Mouse (Mus musculus): Measurements from ENCODE around the gene Ube2v1.

Ube2v1 gene

DNA sequence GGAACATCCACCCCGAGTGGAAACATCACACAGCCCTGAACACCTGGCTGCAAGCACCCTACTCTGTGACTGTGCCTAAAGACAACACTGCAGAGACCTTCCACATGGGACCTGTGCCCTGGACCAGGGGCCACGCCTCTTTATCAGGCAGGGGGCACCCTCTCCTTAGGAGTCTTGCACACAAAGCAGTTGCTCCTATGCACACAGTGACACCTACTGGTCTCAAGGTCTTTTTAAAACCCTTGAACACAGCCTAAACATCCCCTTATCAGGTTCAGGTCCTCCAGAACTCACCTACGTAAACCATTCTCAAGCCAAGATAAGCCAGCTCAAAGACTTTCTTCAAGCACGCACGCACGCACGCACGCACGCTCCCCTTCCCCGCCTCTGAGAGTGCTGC is 20.6 kb downstream of the Ube2v1 start:
- POLR2A ChIA-PET, result interaction anchor here in 3 of 4 experiments (0.6 to 7.9 kb wide), 6 partner anchors 15 to 384 kb away, joined by 3 to 76 read pairs (median 3); no protein-coding TSS in a partner anchor
- CTCF ChIA-PET, result interaction anchor here in 2 of 4 experiments (1.1 to 2.0 kb wide), 2 partner anchors 70 to 79 kb away, joined by 4 to 6 read pairs; no protein-coding TSS in a partner anchor

DNA sequence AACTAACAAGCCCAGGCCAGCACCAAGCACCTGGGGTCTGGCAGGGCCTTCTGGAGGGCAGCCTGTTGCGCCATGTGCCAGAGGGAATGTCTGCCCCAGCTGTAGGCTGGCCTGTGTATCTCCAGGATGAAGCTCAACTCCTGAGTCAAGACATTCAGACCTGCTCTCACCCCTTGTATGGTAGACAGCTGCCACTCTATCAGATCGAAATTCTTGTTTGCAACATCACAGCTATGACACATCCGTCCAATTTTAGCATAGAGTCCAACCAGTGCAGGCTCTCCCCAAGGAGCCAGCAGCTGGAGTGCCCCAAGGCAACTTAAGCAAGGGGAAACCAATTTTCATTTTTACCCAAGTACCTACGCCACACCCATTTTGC is 25.2 kb downstream of the Ube2v1 start:
- ChIA-PET POLR2A (interaction anchor here in 3 of 4 experiments (1.0 to 6.1 kb wide), 11 partner anchors 11 to 87 kb away, joined by 3 to 74 read pairs (median 5); partner anchors contain the start of gene Snai1 (in 3 of the 3)), CTCF (interaction anchor here (0.6 to 8.9 kb wide), 11 partner anchors 10 to 87 kb away, joined by 3 to 244 read pairs (median 10); partner anchors contain the start of gene Snai1 (in 3 of the 4))

DNA sequence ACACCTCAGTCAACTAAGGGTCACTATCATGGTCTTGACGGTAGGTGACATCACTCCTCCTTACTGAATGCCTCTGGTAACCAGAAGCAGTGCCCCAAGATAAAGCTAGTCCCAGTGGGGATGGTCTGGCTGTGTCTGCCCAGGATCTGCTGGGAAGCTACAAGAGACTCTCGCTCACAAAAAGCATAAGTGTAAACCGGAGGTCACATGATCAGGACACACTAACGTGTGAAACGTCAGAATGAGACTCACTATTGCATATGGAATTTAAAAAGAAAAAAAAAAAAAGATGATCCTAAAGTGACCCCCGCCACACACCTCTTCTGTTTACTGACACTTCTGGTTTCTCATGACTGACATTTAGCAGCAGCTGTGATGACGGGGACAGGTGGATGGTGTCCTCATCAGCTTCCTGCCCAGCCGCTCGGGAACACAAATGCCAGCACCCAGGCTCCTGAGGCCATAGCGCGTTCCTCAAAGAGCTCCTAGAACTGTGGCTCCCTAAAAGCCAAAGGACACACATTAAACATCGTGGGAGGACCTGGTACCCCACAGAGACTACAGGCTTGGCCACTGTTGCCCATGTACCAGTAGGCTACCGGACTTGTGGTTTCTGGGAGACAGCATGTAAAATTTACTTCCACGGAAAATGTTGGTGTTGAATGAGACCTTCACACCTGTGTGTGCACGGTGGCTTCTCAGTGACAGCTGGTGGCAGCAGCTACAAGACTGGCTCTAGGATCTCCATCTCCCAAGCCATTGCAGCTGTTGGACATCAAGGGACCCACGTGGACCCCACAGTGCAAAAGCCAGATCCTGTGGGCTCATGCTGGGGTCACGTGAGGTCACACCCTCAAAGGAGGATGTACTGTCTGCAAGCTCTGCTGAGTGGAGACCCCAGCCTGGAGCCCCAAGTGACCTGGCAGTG is 25.8 kb downstream of the Ube2v1 start:
- ChIA-PET POLR2A (interaction anchor here (0.6 to 6.1 kb wide), 39 partner anchors 9 to 534 kb away, joined by 3 to 74 read pairs (median 4); partner anchors contain the start of genes Snai1 (in 4 of the 4), B4galt5 (in 1 of the 4) and Slc9a8 (in 1 of the 4)), CTCF (interaction anchor here (0.5 to 8.9 kb wide), 88 partner anchors 8 to 534 kb away, joined by 3 to 244 read pairs (median 4); partner anchors contain the start of genes Snai1 (in 4 of the 4), Pard6b (in 1 of the 4), Rnf114 (in 1 of the 4) and Slc9a8 (in 1 of the 4))

- POLR2A ChIA-PET, result interaction anchor here (0.5 to 6.1 kb wide), 41 partner anchors 10 to 533 kb away, joined by 3 to 74 read pairs (median 4); partner anchors contain the start of genes Snai1 (in 4 of the 4), B4galt5 (in 1 of the 4) and Slc9a8 (in 1 of the 4)
- CTCF ChIA-PET, result interaction anchor here (0.5 to 8.9 kb wide), 88 partner anchors 9 to 533 kb away, joined by 3 to 244 read pairs (median 4); partner anchors contain the start of genes Snai1 (in 4 of the 4), Pard6b (in 1 of the 4), Rnf114 (in 1 of the 4) and Slc9a8 (in 1 of the 4)
Observed at GRCm38 (mm10) chr2:167605178-167605794, 26.6 kb downstream of the Ube2v1 start.

- POLR2A ChIA-PET, result interaction anchor here (0.6 to 6.1 kb wide), 10 partner anchors 22 to 71 kb away, joined by 3 to 74 read pairs (median 4); partner anchors contain the start of gene Snai1 (in 4 of the 4)
- CTCF ChIA-PET, result interaction anchor here (0.7 to 8.9 kb wide), 15 partner anchors 9 to 302 kb away, joined by 3 to 244 read pairs (median 4); partner anchors contain the start of gene Snai1 (in 4 of the 4)
Observed at GRCm38 (mm10) chr2:167602978-167603377, 28.9 kb downstream of the Ube2v1 start.

DNA sequence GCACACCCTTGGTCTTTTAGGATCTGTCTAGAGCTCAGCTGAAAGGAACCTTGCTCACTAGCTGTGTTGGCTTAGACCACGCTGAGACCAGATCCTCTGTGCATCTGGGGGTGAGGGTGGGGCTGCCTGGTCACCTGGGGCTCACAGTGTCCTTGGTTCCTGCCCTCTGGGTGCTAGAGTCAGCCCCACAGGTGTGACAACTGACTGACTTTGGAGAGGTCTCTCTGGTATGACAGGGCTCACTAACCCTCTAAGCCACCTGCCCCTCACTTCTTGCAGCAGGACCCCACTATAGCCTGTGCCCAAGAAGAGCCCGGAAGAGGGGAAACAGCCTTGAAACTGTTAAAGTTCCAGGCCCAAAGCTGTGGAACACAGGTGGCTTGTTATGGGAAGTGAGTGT is 29.5 kb downstream of the Ube2v1 start:
- CTCF ChIA-PET, result interaction anchor here (0.7 to 8.9 kb wide), 12 partner anchors 8 to 183 kb away, joined by 3 to 244 read pairs (median 4); partner anchors contain the start of gene Snai1 (in 3 of the 4)
- POLR2A ChIA-PET, result interaction anchor here in 3 of 4 experiments (1.2 to 6.1 kb wide), 5 partner anchors 56 to 70 kb away, joined by 4 to 74 read pairs (median 5); partner anchors contain the start of gene Snai1 (in 1 of the 3)

DNA sequence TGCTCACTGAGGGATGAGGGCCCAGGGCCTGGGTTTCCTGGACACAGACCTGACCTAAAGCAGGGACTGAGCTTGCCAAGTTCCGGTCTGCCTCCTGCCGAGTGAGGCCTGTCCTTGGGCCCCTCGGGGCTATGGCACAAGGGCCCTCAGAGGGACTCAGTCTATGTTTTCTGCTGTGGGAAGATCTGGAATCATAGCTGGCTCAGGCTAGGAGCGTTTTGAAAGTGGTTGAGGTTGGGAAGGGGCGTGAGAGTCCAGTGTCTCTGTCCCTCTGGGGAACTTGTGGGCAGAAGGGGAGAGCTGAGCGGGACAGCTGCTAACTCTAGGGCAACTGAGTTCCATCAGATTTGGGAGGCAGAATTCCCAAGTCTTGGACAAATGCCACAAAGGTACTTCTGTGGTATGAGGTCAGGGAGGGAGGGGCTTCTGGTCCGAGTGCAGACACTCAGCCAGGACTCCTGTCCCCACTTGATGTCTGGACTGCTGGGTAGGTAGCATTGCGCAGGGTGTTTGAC is 31.4 kb downstream of the Ube2v1 start:
- CTCF ChIA-PET, result interaction anchor here in 2 of 4 experiments (0.9 to 8.9 kb wide), 5 partner anchors 63 to 81 kb away, joined by 3 to 244 read pairs (median 7); partner anchors contain the start of gene Snai1 (in 2 of the 2)
- POLR2A ChIA-PET, result interaction anchor here (0.8 to 3.0 kb wide), 16 partner anchors 10 to 285 kb away, joined by 3 to 14 read pairs (median 4); partner anchors contain the start of gene Snai1 (in 2 of the 4)

- CTCF ChIA-PET, result interaction anchor here in 3 of 4 experiments (0.9 to 8.9 kb wide), 8 partner anchors 13 to 80 kb away, joined by 3 to 244 read pairs (median 3); partner anchors contain the start of gene Snai1 (in 2 of the 3)
- POLR2A ChIA-PET, result interaction anchor here (0.8 to 3.0 kb wide), 17 partner anchors 9 to 284 kb away, joined by 3 to 14 read pairs (median 4); partner anchors contain the start of gene Snai1 (in 2 of the 4)
Observed at GRCm38 (mm10) chr2:167599917-167600316, 32.0 kb downstream of the Ube2v1 start.

DNA sequence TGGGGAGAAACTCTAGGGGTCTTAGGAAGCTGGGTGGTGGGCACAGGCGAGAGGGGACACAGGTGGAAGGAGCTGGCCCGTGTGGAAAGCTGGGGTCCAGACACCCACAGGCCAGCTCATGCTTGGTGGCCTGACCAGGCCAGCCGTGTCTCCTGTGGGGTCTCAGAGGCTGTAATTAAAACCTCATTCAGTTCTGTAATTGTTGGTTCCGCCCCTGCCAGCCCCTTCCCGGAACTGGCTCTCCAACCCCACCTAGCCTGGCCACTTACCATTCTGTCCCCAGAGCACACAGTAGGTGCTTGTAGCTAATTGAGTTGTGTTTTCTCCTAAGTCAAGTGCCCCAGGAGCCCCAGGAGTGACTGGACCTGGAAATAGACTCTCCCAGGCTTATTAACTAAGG is 32.7 kb downstream of the Ube2v1 start:
- CTCF ChIA-PET, result interaction anchor here in 3 of 4 experiments (0.8 to 8.9 kb wide), 9 partner anchors 10 to 79 kb away, joined by 3 to 244 read pairs (median 3); partner anchors contain the start of gene Snai1 (in 2 of the 3)
- POLR2A ChIA-PET, result interaction anchor here (0.5 to 3.0 kb wide), 20 partner anchors 10 to 1333 kb away, joined by 3 to 14 read pairs (median 3); partner anchors contain the start of genes Snai1 (in 2 of the 4) and B4galt5 (in 1 of the 4)

DNA sequence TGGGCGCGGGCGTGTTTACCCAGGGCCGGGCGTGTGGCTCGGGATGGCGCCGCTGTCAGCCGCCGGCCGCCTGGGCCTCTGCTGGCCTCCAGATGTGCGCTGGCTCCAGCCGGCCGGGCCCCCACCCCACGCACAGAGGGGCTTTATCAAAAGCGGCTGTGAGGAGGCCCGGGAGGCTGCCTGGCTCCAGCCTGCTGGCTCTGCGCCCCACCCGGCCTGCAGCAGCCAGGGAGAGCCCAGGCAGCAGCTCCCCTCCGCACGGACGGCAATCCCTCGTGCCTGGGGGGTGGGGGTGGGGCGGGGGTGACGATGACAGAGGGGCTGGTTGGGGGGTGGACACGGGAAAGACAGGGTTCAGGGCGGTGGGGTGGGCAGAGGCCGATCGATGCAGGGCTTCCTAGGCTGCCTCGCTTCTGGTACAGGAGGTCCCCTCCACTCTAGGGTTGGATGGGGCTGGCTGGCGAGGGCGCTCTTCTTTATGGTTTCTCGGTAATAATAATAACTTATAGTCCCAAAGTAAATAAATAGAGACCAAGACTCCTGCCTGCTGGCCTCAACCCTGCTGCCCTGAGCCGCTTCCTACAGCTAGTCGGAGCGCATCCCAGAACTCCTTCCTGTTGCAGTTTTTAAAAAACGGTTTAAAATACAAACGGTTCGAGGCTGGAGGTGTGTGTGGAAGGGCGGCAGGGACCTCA is 34.3 kb downstream of the Ube2v1 start:
- ChIA-PET POLR2A (interaction anchor here in 3 of 4 experiments (0.6 to 3.5 kb wide), 14 partner anchors 11 to 495 kb away, joined by 3 to 22 read pairs (median 4); partner anchors contain the start of gene Snai1 (in 2 of the 3)), CTCF (interaction anchor here (0.6 to 3.3 kb wide), 12 partner anchors 8 to 86 kb away, joined by 3 to 14 read pairs (median 5); no protein-coding TSS in a partner anchor)

- ChIA-PET POLR2A (interaction anchor here in 3 of 4 experiments (0.6 to 3.5 kb wide), 19 partner anchors 10 to 534 kb away, joined by 3 to 22 read pairs (median 3); partner anchors contain the start of genes Snai1 (in 2 of the 3) and Znfx1 (in 1 of the 3)), CTCF (interaction anchor here (0.6 to 3.3 kb wide), 14 partner anchors 8 to 86 kb away, joined by 3 to 14 read pairs (median 4); no protein-coding TSS in a partner anchor)
Observed at GRCm38 (mm10) chr2:167596726-167597491, 35.0 kb downstream of the Ube2v1 start.

DNA sequence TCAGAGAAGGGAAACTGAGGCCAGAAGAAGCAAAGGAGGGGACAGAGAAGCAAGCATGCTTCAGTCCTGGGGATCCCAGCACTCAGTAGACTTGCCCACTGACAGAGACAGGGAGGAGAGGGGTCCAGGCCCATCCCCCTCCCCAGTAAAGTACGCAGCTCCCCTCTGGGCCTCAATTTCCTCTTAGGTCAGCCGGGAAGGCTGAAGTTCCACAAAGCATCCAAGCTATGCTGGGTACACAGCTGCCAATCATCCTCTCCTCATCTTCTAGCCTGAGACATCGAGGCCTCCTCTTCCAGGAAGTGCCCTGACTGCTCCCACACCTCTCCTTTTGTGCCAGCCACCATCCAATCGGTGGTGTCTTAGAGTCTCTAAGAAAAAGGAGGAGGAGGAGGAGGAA is 35.6 kb downstream of the Ube2v1 start:
- POLR2A ChIA-PET, result interaction anchor here (0.6 to 3.5 kb wide), 16 partner anchors 9 to 533 kb away, joined by 3 to 22 read pairs (median 3); partner anchors contain the start of genes Snai1 (in 2 of the 4) and Znfx1 (in 1 of the 4)
- CTCF ChIA-PET, result interaction anchor here in 3 of 4 experiments (0.6 to 3.3 kb wide), 12 partner anchors 9 to 299 kb away, joined by 3 to 14 read pairs (median 5); no protein-coding TSS in a partner anchor

- ChIA-PET CTCF (interaction anchor here (0.6 to 3.3 kb wide), 19 partner anchors 9 to 299 kb away, joined by 3 to 14 read pairs (median 6); partner anchors contain the start of gene Snai1 (in 1 of the 4)), POLR2A (interaction anchor here (0.6 to 3.5 kb wide), 20 partner anchors 9 to 533 kb away, joined by 3 to 22 read pairs (median 3); partner anchors contain the start of genes Snai1 (in 2 of the 4) and Znfx1 (in 1 of the 4))
Observed at GRCm38 (mm10) chr2:167595761-167596171, 36.1 kb downstream of the Ube2v1 start.

GRCm38 (mm10) chr2:167594444-167594934 is 37.4 kb downstream of the Ube2v1 start:
- POLR2A ChIA-PET, result interaction anchor here in 3 of 4 experiments (0.6 to 3.5 kb wide), 14 partner anchors 8 to 731 kb away, joined by 3 to 22 read pairs (median 3); partner anchors contain the start of genes Snai1 (in 1 of the 3) and Ube2v1 (in 1 of the 3)
- CTCF ChIA-PET, result interaction anchor here (0.6 to 2.3 kb wide), 12 partner anchors 8 to 405 kb away, joined by 3 to 8 read pairs (median 4); partner anchors contain the start of gene Snai1 (in 1 of the 4)
